Mouse (Mus musculus) forebrain, embryonic 11.5 days (tissue): Measurements from ENCODE around the gene Mrpl49. TPM values are rescaled to one million over a fixed set of nuclear protein-coding genes. Genes with fewer than 3 reads are reported as not detected.
"Not testable (repeated sequence)": the region's sequence is repeated elsewhere in the genome, so short reads cannot be mapped to it uniquely, and the experiment has no call there.

Source experiments
- ATAC-seq: fragments of 200-750 bp; cut with Nextera tagmentation; replicated peaks from 2 replicates; pipeline ENCODE4 v1.8.0; 2017; ENCODE audit warnings: moderate TSS enrichment; ENCODE audit not compliant: low FRiP score
- DNase-seq: peaks from one replicate; pipeline ENCODE4 v3.0.0-alpha.2; 2017; ENCODE audit warnings: low spot score
- H3K27ac ChIP-seq: fragments of 300-500 bp; sonication (generic); 2 replicates; pipeline ENCODE4 v1.5.1; 2014; ENCODE audit warnings: low read depth, low read length
- H3K27me3 ChIP-seq: fragments of 300-500 bp; sonication (generic); 2 replicates; pipeline ENCODE4 v1.6.1; 2014; ENCODE audit warnings: mild to moderate bottlenecking, low read length, mixed read lengths; ENCODE audit not compliant: control insufficient read depth, insufficient read depth
- H3K36me3 ChIP-seq: fragments of 300-500 bp; sonication (generic); 2 replicates; pipeline ENCODE4 v1.6.1; 2014; ENCODE audit warnings: mild to moderate bottlenecking, low read length, moderate library complexity, mixed read lengths; ENCODE audit not compliant: control insufficient read depth, insufficient read depth
- H3K4me1 ChIP-seq: fragments of 300-500 bp; sonication (generic); replicated peaks from 2 replicates; pipeline ENCODE4 v1.6.1; 2014; ENCODE audit warnings: low read length, mixed read lengths; ENCODE audit not compliant: control insufficient read depth, insufficient read depth
- H3K4me2 ChIP-seq: fragments of 300-500 bp; sonication (generic); 2 replicates; pipeline ENCODE4 v1.6.1; 2014; ENCODE audit warnings: low read depth, mild to moderate bottlenecking, low read length, moderate library complexity, mixed read lengths; ENCODE audit not compliant: severe bottlenecking
- H3K4me3 ChIP-seq: fragments of 300-500 bp; sonication (generic); 2 replicates; pipeline ENCODE4 v1.5.1; 2014; ENCODE audit warnings: low read depth, low read length
- H3K9ac ChIP-seq: fragments of 300-500 bp; sonication (generic); 2 replicates; pipeline ENCODE4 v1.6.1; 2014; ENCODE audit warnings: low read length
- H3K9me3 ChIP-seq: fragments of 300-500 bp; sonication (generic); 2 replicates; pipeline ENCODE4 v1.6.1; 2016; ENCODE audit warnings: low read length, mixed read lengths; ENCODE audit not compliant: control insufficient read depth
- WGBS: fragments of 180-500 bp; shearing (Covaris S2); extraction: QIAGEN DNeasy Blood & Tissue Kit; methylation state at CpG from one replicate; pipeline ENCODE4 v1.1.7; 2014; 5-methylcytosine and 5-hydroxymethylcytosine counted together
- polyA plus RNA-seq: library from polyadenylated mRNA; unstranded; fragments of >200 nt; fragmentation: Nextera tagmentation; extraction: Ambion mirVana; gene quantifications from 2 replicates; pipeline ENCODE4 v1.2.1, GENCODE M21; 2014

Gene Mrpl49
- polyA plus RNA-seq, 1 experiment from 2014 or later = 86.8 TPM

GRCm38 (mm10) chr19:6047899-6048166 is 9.8 kb downstream of the Mrpl49 start:
- Histone ChIP-seq H3K9me3 (no peaks in the 10 kb centered on the region), H3K36me3 (peaks cover 21% of the 10 kb centered on the region), H3K4me1 (peaks cover 12% of the 10 kb centered on the region), H3K4me3 (peak overlapping the region; percentile 88), H3K9ac (peak overlapping the region; percentile 96), H3K27me3 (no peaks in the 10 kb centered on the region), H3K27ac (no peak overlapping the region), H3K4me2 (peak overlapping the region; percentile 95)
- DNase-seq = no peak
- WGBS = 89% methylated on average over 8 of the region's 8 CpGs
- no peak for ATAC-seq

- H3K4me1 ChIP-seq = peaks cover 12% of the 10 kb centered on the region
- H3K27ac ChIP-seq = peak overlapping the region; percentile 98
- H3K36me3 ChIP-seq = peaks cover 18% of the 10 kb centered on the region
- H3K9ac ChIP-seq = peak overlapping the region; percentile 96
- peak; percentile 10 for ATAC-seq
- no peaks in the 10 kb centered on the region for H3K9me3 ChIP-seq
- peak overlapping the region; percentile 95 for H3K4me2 ChIP-seq
- peak overlapping the region; percentile 88 for H3K4me3 ChIP-seq
- H3K27me3 ChIP-seq = no peaks in the 10 kb centered on the region
- WGBS = 3% methylated on average over 44 of the region's 44 CpGs
- no peak for DNase-seq
Measured at GRCm38 (mm10) chr19:6047154-6047898, 10.3 kb downstream of the Mrpl49 start.

GRCm38 (mm10) chr19:6046294-6047153 is 11.1 kb downstream of the Mrpl49 start, which contains the start of gene Syvn1:
Syvn1 (plus strand) TSS chr19:6046576.
- Histone ChIP-seq H3K4me1 (peaks cover 12% of the 10 kb centered on the region), H3K27me3 (no peaks in the 10 kb centered on the region), H3K36me3 (peaks cover 17% of the 10 kb centered on the region), H3K4me3 (peak within 1 kb of the TSS; percentile 88), H3K9me3 (no peaks in the 10 kb centered on the region), H3K9ac (peak within 1 kb of the TSS; percentile 96), H3K27ac (peak within 1 kb of the TSS; percentile 98), H3K4me2 (peak within 1 kb of the TSS; percentile 95)
- under 1% methylated on average over 65 of the region's 65 CpGs for WGBS
- ATAC-seq (peak; percentile 92), DNase-seq (peak; percentile 94)

GRCm38 (mm10) chr19:6045366-6046293 is 12.0 kb downstream of the Mrpl49 start:
- Histone ChIP-seq H3K27ac (peak overlapping the region; percentile 98), H3K4me3 (peak overlapping the region; percentile 88), H3K27me3 (no peaks in the 10 kb centered on the region), H3K9me3 (no peaks in the 10 kb centered on the region), H3K36me3 (peaks cover 12% of the 10 kb centered on the region; the same call in 1 of the 2 replicates), H3K4me2 (peak overlapping the region; percentile 95), H3K4me1 (peaks cover 12% of the 10 kb centered on the region), H3K9ac (peak overlapping the region; percentile 96)
- 24% methylated on average over 20 of the region's 20 CpGs for WGBS
- ATAC-seq (peak; percentile 49), DNase-seq (no peak)

- H3K9me3 ChIP-seq, H3K4me2 ChIP-seq, H3K27ac ChIP-seq, H3K36me3 ChIP-seq, H3K9ac ChIP-seq, ATAC-seq, DNase-seq, H3K4me3 ChIP-seq, H3K27me3 ChIP-seq: not testable (repeated sequence)
- 75% methylated on average over 4 of the region's 4 CpGs for WGBS
- H3K4me1 ChIP-seq = peaks cover 12% of the 10 kb centered on the region
Measured at GRCm38 (mm10) chr19:6044102-6044501, 13.5 kb downstream of the Mrpl49 start.

GRCm38 (mm10) chr19:6042293-6042692 is 15.3 kb downstream of the Mrpl49 start:
- 88% methylated on average over 9 of the region's 9 CpGs for WGBS
- no peaks in the 10 kb centered on the region for H3K27me3 ChIP-seq
- H3K27ac ChIP-seq = no peak overlapping the region
- no peak overlapping the region for H3K9ac ChIP-seq
- H3K4me1 ChIP-seq = peaks cover 5% of the 10 kb centered on the region; the same call in 1 of the 2 replicates
- no peak overlapping the region for H3K4me3 ChIP-seq
- no peaks in the 10 kb centered on the region for H3K9me3 ChIP-seq
- H3K4me2 ChIP-seq = no peak overlapping the region
- DNase-seq = peak; percentile 47
- no peak for ATAC-seq
- no peaks in the 10 kb centered on the region for H3K36me3 ChIP-seq

- DNase-seq (no peak), ATAC-seq (no peak)
- no peak overlapping the region for H3K4me3 ChIP-seq
- H3K4me1 ChIP-seq = 0 out of 2 replicates have a peak, but pooled peaks cover under 1% of the 10 kb centered on the region
- no peaks in the 10 kb centered on the region for H3K27me3 ChIP-seq
- no peak overlapping the region for H3K9ac ChIP-seq
- no peak overlapping the region for H3K4me2 ChIP-seq
- no peak overlapping the region for H3K27ac ChIP-seq
- H3K9me3 ChIP-seq = no peaks in the 10 kb centered on the region
- no peaks in the 10 kb centered on the region for H3K36me3 ChIP-seq
Measured at GRCm38 (mm10) chr19:6040002-6040401, 17.6 kb downstream of the Mrpl49 start.

- Histone ChIP-seq H3K4me1 (no peaks in the 10 kb centered on the region), H3K9me3 (no peaks in the 10 kb centered on the region), H3K9ac (no peak overlapping the region), H3K36me3 (no peaks in the 10 kb centered on the region), H3K4me2 (no peak overlapping the region), H3K27ac (no peak overlapping the region), H3K27me3 (no peaks in the 10 kb centered on the region), H3K4me3 (no peak overlapping the region)
- DNase-seq (peak; percentile 39), ATAC-seq (no peak)
- 85% methylated on average over 7 of the region's 7 CpGs for WGBS
Measured at GRCm38 (mm10) chr19:6038326-6038725, 19.3 kb downstream of the Mrpl49 start.
